Mouse (Mus musculus): ENCODE measurements around the gene Fto. TPM values are rescaled to one million over a fixed set of nuclear protein-coding genes. Genes with fewer than 3 reads are reported as not detected.

The Fto gene
- polyA plus RNA-seq, 1 experiment: 11.9 TPM

GRCm38 (mm10) chr8:91323511-91323910 is 10.2 kb downstream of the Fto start:
- H3K27me3 ChIP-seq (ENCODE audit: control insufficient read depth, insufficient read depth, low read length): no peaks in the 10 kb centered on the region
- no peaks in the 10 kb centered on the region for H3K36me3 ChIP-seq (ENCODE audit: control insufficient read depth, insufficient read depth, low read length)
- no peaks in the 10 kb centered on the region for H3K4me1 ChIP-seq (ENCODE audit: control insufficient read depth, insufficient read depth, insufficient read length)
- H3K4me3 ChIP-seq (ENCODE audit: extremely low read depth, insufficient read depth, insufficient read length): no peak overlapping the region
- 92% methylated on average over 7 of the region's 7 CpGs for WGBS
- no peak for DNase-seq (ENCODE audit: low read depth in 1 of 2, low spot score in 2 of 2)
- no peak overlapping the region for H3K27ac ChIP-seq (ENCODE audit: insufficient read depth, low read length)
- TF ChIP-seq CTCF (IDR thresholded peaks at IDR 0.05; ENCODE audit: extremely low read depth, insufficient read depth, insufficient read length, insufficient replicate concordance) (no peak), POLR2A (IDR thresholded peaks at IDR 0.05; ENCODE audit: low read depth, low read length) (no peak)

- H3K27me3 ChIP-seq (ENCODE audit: control insufficient read depth, insufficient read depth, low read length): no peaks in the 10 kb centered on the region
- 92% methylated on average over 9 of the region's 9 CpGs for WGBS
- no peak overlapping the region for H3K4me3 ChIP-seq (ENCODE audit: extremely low read depth, insufficient read depth, insufficient read length)
- TF ChIP-seq CTCF (IDR thresholded peaks at IDR 0.05; ENCODE audit: extremely low read depth, insufficient read depth, insufficient read length, insufficient replicate concordance): no peak
- no peak for TF ChIP-seq POLR2A (IDR thresholded peaks at IDR 0.05; ENCODE audit: low read depth, low read length)
- no peak overlapping the region for H3K27ac ChIP-seq (ENCODE audit: insufficient read depth, low read length)
- DNase-seq (ENCODE audit: low read depth in 1 of 2, low spot score in 2 of 2): no peak
- H3K36me3 ChIP-seq (ENCODE audit: control insufficient read depth, insufficient read depth, low read length): no peaks in the 10 kb centered on the region
- H3K4me1 ChIP-seq (ENCODE audit: control insufficient read depth, insufficient read depth, insufficient read length): no peaks in the 10 kb centered on the region
Measured at GRCm38 (mm10) chr8:91324271-91324670, 10.9 kb downstream of the Fto start.

GRCm38 (mm10) chr8:91324916-91325315 is 11.6 kb downstream of the Fto start:
- Histone ChIP-seq H3K4me1 (ENCODE audit: control insufficient read depth, insufficient read depth, insufficient read length) (no peaks in the 10 kb centered on the region), H3K27me3 (ENCODE audit: control insufficient read depth, insufficient read depth, low read length) (no peaks in the 10 kb centered on the region), H3K27ac (ENCODE audit: insufficient read depth, low read length) (no peak overlapping the region), H3K4me3 (ENCODE audit: extremely low read depth, insufficient read depth, insufficient read length) (no peak overlapping the region), H3K36me3 (ENCODE audit: control insufficient read depth, insufficient read depth, low read length) (no peaks in the 10 kb centered on the region)
- no peak for TF ChIP-seq POLR2A (IDR thresholded peaks at IDR 0.05; ENCODE audit: low read depth, low read length)
- no peak for TF ChIP-seq CTCF (IDR thresholded peaks at IDR 0.05; ENCODE audit: extremely low read depth, insufficient read depth, insufficient read length, insufficient replicate concordance)
- 93% methylated on average over 4 of the region's 4 CpGs for WGBS
- no peak for DNase-seq (ENCODE audit: low read depth in 1 of 2, low spot score in 2 of 2)

GRCm38 (mm10) chr8:91326018-91326417 is 12.7 kb downstream of the Fto start:
- H3K4me3 ChIP-seq (ENCODE audit: extremely low read depth, insufficient read depth, insufficient read length): no peak overlapping the region
- no peak for DNase-seq (ENCODE audit: low read depth in 1 of 2, low spot score in 2 of 2)
- H3K27ac ChIP-seq (ENCODE audit: insufficient read depth, low read length): no peak overlapping the region
- no peaks in the 10 kb centered on the region for H3K27me3 ChIP-seq (ENCODE audit: control insufficient read depth, insufficient read depth, low read length)
- 60% methylated on average over 3 of the region's 3 CpGs for WGBS
- TF ChIP-seq CTCF (IDR thresholded peaks at IDR 0.05; ENCODE audit: extremely low read depth, insufficient read depth, insufficient read length, insufficient replicate concordance) (no peak), POLR2A (IDR thresholded peaks at IDR 0.05; ENCODE audit: low read depth, low read length) (no peak)
- no peaks in the 10 kb centered on the region for H3K4me1 ChIP-seq (ENCODE audit: control insufficient read depth, insufficient read depth, insufficient read length)
- no peaks in the 10 kb centered on the region for H3K36me3 ChIP-seq (ENCODE audit: control insufficient read depth, insufficient read depth, low read length)

- TF ChIP-seq CTCF (IDR thresholded peaks at IDR 0.05; ENCODE audit: extremely low read depth, insufficient read depth, insufficient read length, insufficient replicate concordance): no peak
- no peak overlapping the region for H3K4me3 ChIP-seq (ENCODE audit: extremely low read depth, insufficient read depth, insufficient read length)
- H3K36me3 ChIP-seq (ENCODE audit: control insufficient read depth, insufficient read depth, low read length): no peaks in the 10 kb centered on the region
- WGBS: 89% methylated on average over 6 of the region's 6 CpGs
- H3K27ac ChIP-seq (ENCODE audit: insufficient read depth, low read length): no peak overlapping the region
- H3K4me1 ChIP-seq (ENCODE audit: control insufficient read depth, insufficient read depth, insufficient read length): no peaks in the 10 kb centered on the region
- no peak for DNase-seq (ENCODE audit: low read depth in 1 of 2, low spot score in 2 of 2)
- H3K27me3 ChIP-seq (ENCODE audit: control insufficient read depth, insufficient read depth, low read length): no peaks in the 10 kb centered on the region
Measured at GRCm38 (mm10) chr8:91326946-91327345, 13.6 kb downstream of the Fto start.

- no peak overlapping the region for H3K27ac ChIP-seq (ENCODE audit: insufficient read depth, low read length)
- 91% methylated on average over 11 of the region's 11 CpGs for WGBS
- H3K4me1 ChIP-seq (ENCODE audit: control insufficient read depth, insufficient read depth, insufficient read length): no peaks in the 10 kb centered on the region
- H3K4me3 ChIP-seq (ENCODE audit: extremely low read depth, insufficient read depth, insufficient read length): no peak overlapping the region
- no peak for DNase-seq (ENCODE audit: low read depth in 1 of 2, low spot score in 2 of 2)
- no peaks in the 10 kb centered on the region for H3K36me3 ChIP-seq (ENCODE audit: control insufficient read depth, insufficient read depth, low read length)
- no peaks in the 10 kb centered on the region for H3K27me3 ChIP-seq (ENCODE audit: control insufficient read depth, insufficient read depth, low read length)
- TF ChIP-seq CTCF (IDR thresholded peaks at IDR 0.05; ENCODE audit: extremely low read depth, insufficient read depth, insufficient read length, insufficient replicate concordance): no peak
- TF ChIP-seq POLR2A (IDR thresholded peaks at IDR 0.05; ENCODE audit: low read depth, low read length): no peak
Measured at GRCm38 (mm10) chr8:91327471-91328205, 14.3 kb downstream of the Fto start.

GRCm38 (mm10) chr8:91329056-91329455 is 15.7 kb downstream of the Fto start:
- WGBS: 91% methylated on average over 9 of the region's 9 CpGs
- Histone ChIP-seq H3K36me3 (ENCODE audit: control insufficient read depth, insufficient read depth, low read length) (no peaks in the 10 kb centered on the region), H3K27ac (ENCODE audit: insufficient read depth, low read length) (no peak overlapping the region), H3K4me3 (ENCODE audit: extremely low read depth, insufficient read depth, insufficient read length) (no peak overlapping the region), H3K4me1 (ENCODE audit: control insufficient read depth, insufficient read depth, insufficient read length) (no peaks in the 10 kb centered on the region), H3K27me3 (ENCODE audit: control insufficient read depth, insufficient read depth, low read length) (no peaks in the 10 kb centered on the region)
- TF ChIP-seq CTCF (IDR thresholded peaks at IDR 0.05; ENCODE audit: extremely low read depth, insufficient read depth, insufficient read length, insufficient replicate concordance) (no peak), POLR2A (IDR thresholded peaks at IDR 0.05; ENCODE audit: low read depth, low read length) (no peak)
- DNase-seq (ENCODE audit: low read depth in 1 of 2, low spot score in 2 of 2): no peak
